Mouse (Mus musculus) erythroblast, embryonic 14.5 days (primary cell): Measurements from ENCODE around the gene Klrg1.

Experiments used
- GATA1 ChIP-seq: IDR thresholded peaks from 2 replicates; pipeline ENCODE4 v1.6.1; 2012; ENCODE audit warnings: low read length, inconsistent platforms, mixed read lengths
- TAL1 ChIP-seq: IDR thresholded peaks from 3 replicates; pipeline ENCODE4 v1.6.1; 2012; ENCODE audit warnings: low read length, inconsistent platforms, mixed read lengths

GRCm38 (mm10) chr6:122299621-122300133 lies 17.0 kb upstream of the Klrg1 start:
- TF ChIP-seq TAL1: no peak
- no peak for TF ChIP-seq GATA1
